Mouse (Mus musculus): Measurements from ENCODE around the gene Tysnd1. TPM values are rescaled to one million over a fixed set of nuclear protein-coding genes. Genes with fewer than 3 reads are reported as not detected.

The Tysnd1 gene
- total RNA-seq (2021) = 10 to 100 TPM; 30.8 to 34.4 TPM
- long read RNA-seq, transcript Tysnd1-201 (4 exons, 2,286 nt) = major isoform, 58 of 66 reads
- long read RNA-seq, partial matches to known transcripts = 4 of 66 reads
- long read RNA-seq, other reads (novel, unspliced or antisense) = 2 of 66 reads

DNA sequence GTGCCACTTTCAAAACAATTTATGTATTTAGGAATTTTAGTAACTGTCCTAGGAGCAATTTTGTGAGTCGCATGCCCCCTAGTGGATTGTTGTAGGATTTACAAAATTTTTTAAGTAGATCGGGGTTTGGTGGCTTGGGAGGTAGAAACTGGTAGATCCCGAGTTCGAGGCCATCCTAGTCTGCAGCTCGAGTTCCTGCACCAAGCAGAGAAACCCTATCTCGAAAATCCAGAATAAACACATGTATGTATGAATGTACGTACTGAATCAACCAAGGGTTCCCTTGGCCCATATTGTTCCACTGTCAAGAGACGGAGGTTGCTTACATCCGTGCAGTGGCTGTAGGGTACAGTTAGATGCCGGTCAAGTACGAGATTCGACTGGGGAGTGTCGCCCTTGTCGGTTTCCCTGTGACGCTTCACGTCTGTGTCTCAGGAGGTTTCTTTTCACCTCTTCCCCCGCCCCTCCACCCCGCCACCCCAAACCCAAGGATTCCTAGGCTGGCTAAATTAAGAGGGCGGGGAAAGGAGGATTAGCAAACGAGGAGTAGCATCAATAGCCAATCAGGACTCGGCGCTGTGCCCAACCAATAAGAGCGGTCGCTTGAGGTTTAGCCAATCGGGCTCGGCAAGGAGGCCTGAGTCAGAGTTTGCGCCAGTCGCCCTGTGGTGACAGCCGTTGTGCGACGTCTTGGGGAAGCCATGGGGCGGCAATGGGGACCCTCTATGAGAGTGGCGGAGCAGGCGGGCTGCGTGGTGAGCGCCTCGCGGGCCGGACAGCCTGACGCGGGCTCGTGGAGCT, at the start of gene Tysnd1:
Tysnd1 (plus strand) TSS at position 645 of the 801 bp plus-strand sequence.
- peak; percentile 98 for DNase-seq (ENCODE audit: low spot score in 2 of 2)

GRCm38 (mm10) chr10:61646557-61646956, 48.8 kb upstream of the Tysnd1 start:
- no peak for DNase-seq (ENCODE audit: low spot score in 2 of 2)

DNA sequence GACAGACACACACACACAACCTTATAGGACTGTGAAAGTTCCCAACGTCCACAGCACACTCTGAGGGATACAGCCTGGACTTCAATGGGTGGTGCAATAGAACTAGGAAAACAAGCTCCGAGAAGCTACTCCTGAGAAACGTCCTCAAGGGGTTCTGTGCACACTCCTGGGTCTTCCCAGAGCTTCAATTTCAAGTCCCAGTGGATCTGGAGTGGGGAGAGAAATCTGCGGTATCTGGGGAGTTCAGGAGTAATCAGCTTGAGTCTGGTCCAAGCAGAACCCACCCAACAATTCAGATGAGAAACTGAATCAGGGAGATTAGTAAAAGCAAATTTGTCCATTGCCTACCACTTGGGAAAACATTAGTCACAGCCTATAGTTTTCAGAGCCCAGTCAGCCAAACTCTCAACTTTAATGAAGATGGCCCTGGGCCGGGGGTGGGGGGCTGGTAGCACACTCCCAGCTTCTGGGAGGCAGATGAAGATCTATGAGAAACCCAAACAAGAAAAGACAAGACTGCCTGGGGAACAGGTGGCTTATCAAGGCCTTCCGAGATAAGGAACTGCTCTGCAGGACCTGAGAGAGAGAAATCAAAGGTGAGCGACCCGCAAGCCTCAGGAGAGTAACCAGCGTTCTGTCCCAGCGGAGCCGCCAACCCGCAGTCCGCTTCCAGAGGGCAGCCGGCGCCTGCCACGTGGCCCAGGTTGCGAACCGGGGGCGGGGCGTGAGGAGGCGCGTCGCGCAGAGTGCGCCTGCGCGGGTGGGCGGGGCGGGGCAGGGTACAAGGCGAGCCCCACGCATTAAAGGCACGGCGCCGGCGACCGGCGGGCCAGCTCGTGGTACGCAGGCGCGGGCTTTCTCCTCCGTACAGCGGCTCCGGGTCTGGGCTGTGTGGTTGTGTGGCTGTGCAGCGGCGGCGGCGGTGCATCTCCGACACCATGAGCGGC, 47.3 kb upstream of the Tysnd1 start, which contains the start of gene Ppa1:
Ppa1 (plus strand) TSS at position 763 of the 947 bp plus-strand sequence.
- DNase-seq (ENCODE audit: low spot score in 2 of 2) = peak; percentile 77 to 86

DNA sequence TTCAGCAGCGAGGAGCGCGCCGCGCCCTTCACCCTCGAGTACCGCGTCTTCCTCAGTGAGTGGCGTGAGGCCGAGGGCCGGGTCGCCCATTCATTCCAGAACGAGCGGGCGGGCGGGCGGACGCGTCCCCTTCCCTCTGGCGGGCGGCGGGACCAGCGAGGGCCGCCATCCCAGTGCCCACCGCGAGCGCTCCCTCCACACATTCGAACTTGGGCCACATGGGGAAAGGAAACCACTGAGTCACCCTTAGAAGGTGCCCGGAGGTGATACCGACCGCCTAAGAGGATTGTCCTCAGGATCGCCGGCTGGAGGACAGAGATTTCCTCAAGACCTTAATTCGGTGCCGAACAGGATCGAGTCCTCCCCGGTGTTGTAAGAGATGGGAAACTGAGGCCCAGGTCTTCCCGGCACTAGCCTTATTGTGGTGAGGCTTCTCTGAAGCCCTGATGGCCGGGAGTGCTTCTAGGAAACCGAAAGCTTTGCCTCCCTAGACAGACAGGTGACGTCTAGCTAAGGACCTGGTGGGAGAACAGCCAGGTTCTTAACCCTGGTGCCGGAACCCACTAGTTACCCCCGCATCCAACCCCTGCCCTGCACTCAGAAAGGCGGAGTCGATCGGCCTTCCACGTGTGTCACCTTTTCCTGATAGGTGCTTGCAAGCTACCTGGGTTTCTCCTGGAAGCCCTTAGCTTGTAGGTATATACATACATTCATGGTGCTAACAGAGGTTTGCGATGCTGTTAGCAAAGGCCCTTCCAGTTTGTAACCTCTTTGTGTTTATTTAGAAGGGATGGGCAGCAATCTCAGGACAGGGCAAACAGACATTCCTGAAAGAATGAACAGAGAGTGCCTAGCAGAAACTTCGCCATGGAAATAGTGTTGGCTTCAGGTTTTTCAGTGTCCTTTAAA, 46.3 kb upstream of the Tysnd1 start:
- no peak for DNase-seq (ENCODE audit: low spot score in 2 of 2)

DNA sequence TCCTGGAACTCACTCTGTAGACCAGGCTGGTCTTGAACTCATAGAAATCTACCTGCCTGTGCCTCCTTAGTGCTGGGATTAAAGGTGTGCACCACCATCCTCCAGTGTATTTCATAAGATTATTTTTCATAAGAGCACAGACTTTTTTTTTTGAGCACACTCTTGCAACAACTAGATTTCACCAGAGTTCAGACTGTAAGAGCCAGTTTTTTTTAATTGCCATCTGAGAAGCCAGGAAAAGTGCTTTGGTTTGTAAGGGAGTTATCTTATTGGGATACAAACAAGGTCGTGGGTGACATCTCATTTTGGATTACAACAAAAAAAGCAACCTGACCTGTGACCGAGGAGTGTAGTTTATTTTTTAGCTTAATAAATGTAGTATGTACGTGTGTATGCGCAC, 41.2 kb upstream of the Tysnd1 start:
- no peak for DNase-seq (ENCODE audit: low spot score in 2 of 2)

GRCm38 (mm10) chr10:61654691-61655090, 40.6 kb upstream of the Tysnd1 start:
- no peak for DNase-seq (ENCODE audit: low spot score in 2 of 2)

DNA sequence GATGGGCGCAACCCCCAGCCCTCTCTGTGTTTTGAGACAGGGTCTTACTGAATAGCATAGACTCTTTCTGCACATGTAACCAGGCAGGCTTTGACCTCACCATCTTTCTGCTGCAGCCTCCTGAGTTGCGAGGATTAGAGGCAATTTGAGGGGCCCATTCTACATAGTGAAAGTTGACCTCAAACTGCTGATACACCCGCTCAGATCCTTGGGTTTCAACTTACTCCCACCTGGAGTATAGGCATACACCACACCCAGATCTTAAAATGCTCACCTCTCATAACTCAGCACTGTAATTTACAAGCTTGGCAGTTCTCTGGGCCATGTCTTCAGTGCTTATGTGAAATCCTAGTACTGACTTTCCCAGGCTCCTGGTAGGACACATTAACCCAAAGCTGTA, 40.1 kb upstream of the Tysnd1 start:
- no peak for DNase-seq (ENCODE audit: low spot score in 2 of 2)

DNA sequence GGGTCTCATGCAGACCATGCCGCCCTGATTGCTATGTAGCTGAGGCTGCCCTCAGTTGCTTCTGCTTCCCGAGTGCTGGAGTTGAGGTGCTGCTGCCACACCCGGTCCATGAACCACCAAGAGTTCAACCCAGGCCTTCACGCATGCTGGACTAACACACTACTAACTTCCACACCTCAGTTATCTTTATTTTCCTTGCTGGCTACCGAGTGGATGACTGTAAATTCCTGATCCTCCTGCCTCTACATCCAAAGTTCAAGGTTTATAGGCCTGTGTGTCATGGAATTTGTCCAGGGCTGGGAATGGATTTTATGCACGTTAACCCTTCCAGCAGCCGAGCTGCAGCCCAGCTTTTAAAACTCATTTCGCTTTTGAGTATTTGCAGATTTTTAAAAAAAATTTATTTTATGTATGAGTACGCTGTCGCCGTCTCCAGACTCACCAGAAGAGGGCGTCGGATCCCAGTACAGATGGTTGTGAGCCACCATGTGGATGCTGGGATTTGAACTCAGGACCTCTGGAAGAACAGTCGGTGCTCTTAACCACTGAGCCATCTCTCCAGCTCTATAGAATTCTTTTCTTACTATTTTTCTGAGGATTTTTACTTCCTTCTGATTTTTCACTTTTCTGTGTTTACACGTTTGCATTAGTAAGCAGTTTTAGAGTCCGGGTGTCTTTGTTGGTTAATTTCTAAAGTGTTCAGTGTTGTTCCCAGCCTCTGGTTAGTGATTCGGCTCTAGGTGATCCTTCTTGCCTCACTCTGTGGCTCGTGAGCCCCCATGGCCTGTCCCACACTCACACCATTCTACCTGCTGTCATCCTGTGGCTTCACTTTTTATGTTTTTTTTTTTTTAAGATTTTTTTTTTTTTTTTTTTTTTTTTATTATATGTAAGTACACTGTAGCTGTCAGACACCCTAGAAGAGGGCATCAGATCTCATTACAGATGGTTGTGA, 38.1 kb upstream of the Tysnd1 start:
- DNase-seq (ENCODE audit: low spot score in 2 of 2) = no peak

- DNase-seq (ENCODE audit: low spot score in 2 of 2) = peak; percentile 44 to 52
Measured at GRCm38 (mm10) chr10:61657985-61658384, 37.3 kb upstream of the Tysnd1 start.

- DNase-seq (ENCODE audit: low spot score in 2 of 2) = no peak
Measured at GRCm38 (mm10) chr10:61661887-61662286, 33.4 kb upstream of the Tysnd1 start.

GRCm38 (mm10) chr10:61662391-61662988, 32.8 kb upstream of the Tysnd1 start:
- peak in 1 of 2 experiments; percentile 28 for DNase-seq (ENCODE audit: low spot score in 2 of 2)

GRCm38 (mm10) chr10:61665111-61665510, 30.2 kb upstream of the Tysnd1 start:
- DNase-seq (ENCODE audit: low spot score in 2 of 2) = no peak

DNA sequence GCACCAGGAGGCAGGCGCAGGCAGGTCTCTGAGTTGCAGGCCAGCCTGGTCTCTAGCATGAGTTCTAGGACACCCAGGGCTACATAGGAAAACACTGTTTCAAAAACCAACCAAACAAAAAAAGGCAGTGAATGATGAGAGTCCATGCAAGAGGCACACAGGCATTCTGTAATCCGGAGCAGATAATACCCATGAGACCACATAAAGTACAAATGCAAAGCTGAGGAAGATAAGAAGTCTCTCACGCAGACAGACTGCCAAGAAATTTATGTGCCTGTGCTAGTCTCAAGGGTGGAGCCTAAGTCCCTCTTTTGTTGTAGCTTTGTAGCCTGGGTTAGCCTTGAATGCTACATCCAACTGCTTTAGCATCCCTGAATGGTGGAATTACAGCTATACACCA, 29.7 kb upstream of the Tysnd1 start:
- no peak for DNase-seq (ENCODE audit: low spot score in 2 of 2)

- peak in 1 of 2 experiments; percentile 26 for DNase-seq (ENCODE audit: low spot score in 2 of 2)
Measured at GRCm38 (mm10) chr10:61669289-61669688, 26.0 kb upstream of the Tysnd1 start.

DNA sequence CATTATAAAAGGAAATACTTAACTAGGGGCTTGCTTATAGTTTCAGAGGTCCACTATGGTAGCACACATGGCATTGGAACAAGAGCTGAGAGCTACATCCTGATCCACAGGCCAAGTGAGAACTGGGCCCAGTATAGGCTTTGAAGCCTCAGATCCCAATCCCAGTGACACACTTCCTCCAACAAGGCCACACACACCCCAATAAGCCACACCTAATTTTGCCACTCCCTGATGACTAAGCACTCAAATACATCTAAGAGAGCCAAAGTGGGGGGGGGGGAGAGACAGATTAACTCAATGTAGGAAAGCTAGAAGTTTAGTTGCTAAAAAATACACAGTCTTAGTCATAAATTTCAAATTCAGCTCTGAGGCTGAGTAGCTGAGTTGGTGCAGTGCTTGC, 25.4 kb upstream of the Tysnd1 start:
- DNase-seq (ENCODE audit: low spot score in 2 of 2) = no peak

GRCm38 (mm10) chr10:61670758-61671157, 24.6 kb upstream of the Tysnd1 start:
- DNase-seq (ENCODE audit: low spot score in 2 of 2) = no peak

DNA sequence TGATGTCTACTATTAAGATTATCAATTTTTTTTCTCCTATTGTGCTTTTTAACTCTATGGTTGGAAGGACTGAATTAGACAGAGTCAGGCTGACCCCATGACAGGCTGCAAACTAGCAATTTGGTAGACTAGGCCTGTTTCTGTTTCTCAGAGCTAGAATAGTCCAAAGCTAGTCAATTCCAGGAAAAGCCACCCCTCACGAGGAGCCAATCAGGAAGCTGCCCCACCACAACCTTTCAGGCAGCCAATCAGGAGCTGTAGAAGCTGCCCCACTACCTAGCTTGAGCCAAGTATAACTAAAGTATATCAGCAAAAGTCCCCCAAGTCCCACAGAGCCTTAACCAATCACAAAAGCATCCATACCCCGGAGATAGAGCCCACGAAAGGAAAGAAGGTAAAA, 19.4 kb upstream of the Tysnd1 start:
- DNase-seq (ENCODE audit: low spot score in 2 of 2) = no peak

GRCm38 (mm10) chr10:61679545-61679944, 15.8 kb upstream of the Tysnd1 start:
- no peak for DNase-seq (ENCODE audit: low spot score in 2 of 2)

Measured in layer of hippocampus, postnatal 10 days (tissue).